30 mouse cellular contexts compared by ENCODE assay signal in the genomic region with DNA sequence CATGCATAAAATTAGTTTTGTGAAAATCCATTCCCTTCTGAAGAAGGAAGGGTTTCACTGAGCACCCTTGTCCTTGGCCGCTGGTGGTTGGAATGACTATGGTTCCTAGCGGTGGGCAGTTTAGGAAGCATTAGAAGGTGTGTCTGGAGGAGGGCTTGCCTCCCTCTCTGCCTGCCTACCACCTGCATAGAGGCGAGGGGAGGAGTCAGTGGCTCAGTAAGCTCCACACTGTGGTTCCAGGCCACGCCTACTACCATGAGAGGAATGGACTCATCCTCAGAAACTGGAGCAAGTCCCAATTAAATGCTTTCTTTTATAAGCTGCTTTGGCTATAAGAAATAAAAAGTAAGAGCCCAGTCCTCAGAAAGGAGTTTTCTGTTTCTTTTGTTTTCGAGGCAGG.
DNase-seq lines count a peak whose midpoint lies in the region; ATAC-seq and TF ChIP-seq lines count a peak whose summit lies in the region.
"Had no signal": no experiment of that assay in that cellular context is flagged by ENCODE, and none has a peak within 500 bp of the region (broad histone marks: within the 10 kb centered on the region; RNA-seq: fewer than 3 reads in every experiment).

No protein-coding gene starts in this region.

- 0 out of 2 replicates have a peak, but pooled peaks have one; percentile 39 for ATAC-seq in kidney, embryonic 16.5 days (ENCODE audit: low FRiP score, low TSS enrichment)
- 0 out of 2 replicates have a peak, but pooled peaks have one; percentile 22 for ATAC-seq in erythroblast, adult 5-6 weeks (replicated peaks; ENCODE audit: low FRiP score, poor library complexity, severe bottlenecking)
- 0 out of 2 replicates have a peak, but pooled peaks have one; percentile 61 for ATAC-seq in stomach, postnatal 0 days (ENCODE audit: low FRiP score, low TSS enrichment)
- ATAC-seq: forebrain, embryonic 14.5 days; inflammation-experienced regulatory T-cells, adult 6 months; midbrain, embryonic 16.5 days had no signal

- no peak overlapping the region for H3K9ac ChIP-seq in kidney, embryonic 16.5 days (replicated peaks; ENCODE audit: low read length)
- H3K9ac ChIP-seq in stomach, postnatal 0 days (ENCODE audit: low read length): no peak overlapping the region
- H3K9ac ChIP-seq: heart, embryonic 12.5 days; hindbrain, embryonic 15.5 days; limb, embryonic 15.5 days had no signal

- DNase-seq in kidney, postnatal 4 days: no peak
- peak; percentile 24 for DNase-seq in thymus, postnatal 14 days
- no peak for DNase-seq in thymus, postnatal 4 days
- DNase-seq in stomach, postnatal 0 days (ENCODE audit: low spot score): no peak
- no peak for DNase-seq in layer of hippocampus, adult 8-10 months (ENCODE audit: low spot score in 2 of 2)
- no peak for DNase-seq in urinary bladder, postnatal 25 days (ENCODE audit: low spot score)
- DNase-seq: adrenal gland, postnatal 10 days; cerebellum, adult 11 months; cerebellum, adult 9-11 months; gastrocnemius, postnatal 36 days; heart, adult 18-20 months; kidney, adult 2 months; layer of hippocampus, adult 9-11 months; lung, adult 2 months; lung, postnatal 10 days; right cerebral cortex, adult 18-20 months; spleen, adult 18-20 months; thymus, postnatal 25 days had no signal

- WGBS in kidney, embryonic 16.5 days: 74% methylated on average over 5 of the region's 5 CpGs
- 76% methylated on average over 5 of the region's 5 CpGs for WGBS in stomach, postnatal 0 days

- H3K27ac ChIP-seq in kidney, embryonic 16.5 days (ENCODE audit: low read length): no peak overlapping the region
- H3K27ac ChIP-seq in stomach, postnatal 0 days (replicated peaks): no peak overlapping the region
- H3K27ac ChIP-seq: hindbrain, embryonic 10.5 days; hindbrain, embryonic 15.5 days; kidney, postnatal 0 days; limb, embryonic 10.5 days; limb, embryonic 15.5 days had no signal

- H3K9me3 ChIP-seq in kidney, embryonic 16.5 days (ENCODE audit: low read length): no peaks in the 10 kb centered on the region
- no peaks in the 10 kb centered on the region for H3K9me3 ChIP-seq in stomach, postnatal 0 days (ENCODE audit: control insufficient read depth, low read length)
- H3K9me3 ChIP-seq: heart, embryonic 12.5 days; hindbrain, embryonic 10.5 days; hindbrain, embryonic 15.5 days; limb, embryonic 10.5 days; limb, embryonic 15.5 days had no signal

- H3K4me1 ChIP-seq in kidney, embryonic 16.5 days (ENCODE audit: insufficient read depth, low read length): no peaks in the 10 kb centered on the region
- no peaks in the 10 kb centered on the region for H3K4me1 ChIP-seq in stomach, postnatal 0 days (replicated peaks; ENCODE audit: control insufficient read depth, insufficient read depth)
- H3K4me1 ChIP-seq: hindbrain, embryonic 10.5 days; hindbrain, embryonic 15.5 days; limb, embryonic 10.5 days; limb, embryonic 15.5 days had no signal

- H3K4me3 ChIP-seq in kidney, embryonic 16.5 days (ENCODE audit: low read length): no peak overlapping the region
- H3K4me3 ChIP-seq in stomach, postnatal 0 days (ENCODE audit: low read depth, low read length): no peak overlapping the region
- H3K4me3 ChIP-seq: heart, embryonic 12.5 days; hindbrain, embryonic 10.5 days; hindbrain, embryonic 15.5 days; limb, embryonic 10.5 days; limb, embryonic 15.5 days had no signal

- H3K4me2 ChIP-seq in kidney, embryonic 16.5 days (replicated peaks; ENCODE audit: low read depth, low read length): no peak overlapping the region
- no peak overlapping the region for H3K4me2 ChIP-seq in stomach, postnatal 0 days (replicated peaks; ENCODE audit: low read depth)
- H3K4me2 ChIP-seq: heart, embryonic 12.5 days; hindbrain, embryonic 15.5 days; limb, embryonic 15.5 days; midbrain, embryonic 11.5 days had no signal

- TF ChIP-seq EP300 in stomach, postnatal 0 days (optimal IDR thresholded peaks at IDR 0.05): no peak

- no peak for TF ChIP-seq CTCF in stomach, postnatal 0 days (IDR thresholded peaks at IDR 0.05; ENCODE audit: low read depth)

- no peaks in the 10 kb centered on the region for H3K27me3 ChIP-seq in kidney, embryonic 16.5 days (ENCODE audit: insufficient read depth, low read length)
- H3K27me3 ChIP-seq in stomach, postnatal 0 days (ENCODE audit: control insufficient read depth, insufficient read depth, low read length): no peaks in the 10 kb centered on the region
- H3K27me3 ChIP-seq: heart, embryonic 12.5 days; hindbrain, embryonic 15.5 days; limb, embryonic 15.5 days had no signal

- H3K36me3 ChIP-seq in kidney, embryonic 16.5 days (ENCODE audit: insufficient read depth, low read length): peaks cover 12% of the 10 kb centered on the region
- no peaks in the 10 kb centered on the region for H3K36me3 ChIP-seq in stomach, postnatal 0 days (ENCODE audit: control insufficient read depth, insufficient read depth, low read length)
